8 mouse cellular contexts compared by ENCODE assay signal in the genomic region with DNA sequence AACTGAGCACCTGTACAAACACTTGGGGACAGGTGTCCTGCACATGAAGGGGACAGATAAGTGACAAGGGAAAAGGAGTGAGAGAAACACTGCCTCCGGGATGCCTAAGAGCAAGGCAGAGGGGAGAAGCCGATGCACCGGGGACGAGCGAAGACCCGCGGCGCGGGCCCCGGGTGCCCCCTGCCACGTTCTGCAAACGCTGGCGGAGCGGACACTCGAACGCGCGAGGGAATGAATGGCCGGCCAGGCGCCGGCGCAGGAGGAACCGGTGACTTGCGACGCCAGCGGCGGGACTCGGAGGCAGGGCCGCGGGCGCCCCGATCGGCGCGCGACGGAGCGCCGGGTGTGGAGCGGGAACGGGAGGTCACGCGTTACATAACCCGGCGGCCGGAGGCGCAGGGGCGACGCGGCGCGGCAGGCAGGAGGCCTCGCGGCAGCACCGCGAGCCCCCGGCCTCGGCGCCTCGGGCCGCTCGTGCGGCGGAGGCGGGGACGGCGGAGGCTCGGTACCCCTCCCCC. TPM values are rescaled to one million over a fixed set of nuclear protein-coding genes. Genes with fewer than 3 reads are reported as not detected.
A peak's percentile ranks its signal among the peaks of the same experiment; 100 is the strongest.
DNase-seq lines count a peak whose midpoint lies in the region; ATAC-seq lines count a peak whose summit lies in the region.

No protein-coding gene starts in this region.

- peak overlapping the region; percentile 92 for H3K9ac ChIP-seq in heart, embryonic 16.5 days (ENCODE audit: low read length)

- DNase-seq in brain, adult 2 months (ENCODE audit: low read depth, low spot score): peak; percentile 74
- peak; percentile 43 for DNase-seq in forebrain, embryonic 10.5 days (ENCODE audit: extremely low spot score, low spot score)
- DNase-seq in kidney, postnatal 36 days: peak; percentile 55 to 81
- DNase-seq in lung, adult 18-20 months: peak; percentile 55
- DNase-seq in testis, postnatal 14 days (ENCODE audit: low spot score): peak; percentile 66

- H3K4me3 ChIP-seq in forebrain, embryonic 10.5 days: peak overlapping the region; percentile 92
- peak overlapping the region; percentile 68 for H3K4me3 ChIP-seq in heart, embryonic 16.5 days (ENCODE audit: low read length)

- 0 out of 2 replicates have a peak, but pooled peaks cover 3% of the 10 kb centered on the region for H3K27me3 ChIP-seq in forebrain, embryonic 10.5 days (ENCODE audit: poor library complexity, severe bottlenecking)
- H3K27me3 ChIP-seq in heart, embryonic 16.5 days (ENCODE audit: control insufficient read depth, insufficient read depth, low read length): no peaks in the 10 kb centered on the region

- WGBS in forebrain, embryonic 10.5 days: under 1% methylated on average over 67 of the region's 68 CpGs
- WGBS in heart, embryonic 16.5 days: under 1% methylated on average over 56 of the region's 68 CpGs

- H3K4me2 ChIP-seq in heart, embryonic 16.5 days (ENCODE audit: low read depth, low read length): peak overlapping the region; percentile 96

- H3K27ac ChIP-seq in forebrain, embryonic 10.5 days: peak overlapping the region; percentile 99
- peak overlapping the region; percentile 91 for H3K27ac ChIP-seq in heart, embryonic 16.5 days (ENCODE audit: low read length)

- peaks cover 40% of the 10 kb centered on the region for H3K4me1 ChIP-seq in forebrain, embryonic 10.5 days
- H3K4me1 ChIP-seq in heart, embryonic 16.5 days (ENCODE audit: control insufficient read depth, insufficient read depth, low read length): peaks cover 15% of the 10 kb centered on the region

- H3K9me3 ChIP-seq in forebrain, embryonic 10.5 days: no peaks in the 10 kb centered on the region
- H3K9me3 ChIP-seq in heart, embryonic 16.5 days (replicated peaks; ENCODE audit: control insufficient read depth, low read length): no peaks in the 10 kb centered on the region

- ATAC-seq in CD4-positive, CD25-positive, alpha-beta regulatory T cell, adult 4 months: peak; percentile 13
- peak; percentile 34 for ATAC-seq in heart, embryonic 16.5 days (replicated peaks; ENCODE audit: extremely low read depth, insufficient read depth, low FRiP score)
- peak; percentile 11; the same call in 1 of the 2 replicates for ATAC-seq in neutrophil, adult 5-6 weeks (ENCODE audit: extremely low read depth, insufficient number of reproducible peaks, low FRiP score, poor library complexity, severe bottlenecking)

- H3K36me3 ChIP-seq in forebrain, embryonic 10.5 days (replicated peaks): 0 out of 2 replicates have a peak, but pooled peaks cover 5% of the 10 kb centered on the region
- H3K36me3 ChIP-seq in heart, embryonic 16.5 days (ENCODE audit: control insufficient read depth, insufficient read depth): no peaks in the 10 kb centered on the region

RNA-seq across cellular contexts. Expression of gene Rev1, which starts 0.6 kb away (rescaled TPM):
- polyA plus RNA-seq in CD4-positive, CD25-positive, alpha-beta regulatory T cell, adult 4 months (2017; shearing (Covaris generic)): 10 to 100 TPM; 14.1 to 15.3 TPM
- 36.0 and 39.2 TPM in 2 replicates for polyA plus RNA-seq in forebrain, embryonic 10.5 days (2016; fragmentation: Nextera tagmentation; extraction: Ambion mirVana)
- 13.6 and 16.3 TPM in 2 replicates for polyA plus RNA-seq in heart, embryonic 16.5 days (2015; fragmentation: Nextera tagmentation; extraction: Ambion mirVana)
- 36.9 and 41.4 TPM in 2 replicates for total RNA-seq in neutrophil, adult 5-6 weeks (2017)

Comparison
In these comparisons a context has a peak if more than half of its experiments do, and no peak if none do; other contexts are left out.
1. Peak in every context shown above with its lines: DNase-seq, ATAC-seq, H3K4me3 ChIP-seq and H3K27ac ChIP-seq.